Mouse (Mus musculus): ENCODE measurements around the gene Cd248. TPM values are rescaled to one million over a fixed set of nuclear protein-coding genes. Genes with fewer than 3 reads are reported as not detected.

Cd248 gene
- total RNA-seq, 1 experiment: 9.0 TPM

GRCm38 (mm10) chr19:5026111-5026510 is 41.8 kb upstream of the Cd248 start:
- in situ Hi-C loops (cut with MboI; ENCODE audit: low sequenced_read_pairs in 2 of 2, unreplicated experiment in 2 of 2): no loop called here
- DNase-seq (ENCODE audit: low read depth, low spot score): no peak
- Histone ChIP-seq H3K9ac (ENCODE audit: insufficient read depth, low read depth, low read length, poor library complexity, severe bottlenecking) (no peak overlapping the region; the same call in 1 of the 2 replicates), H3K4me1 (ENCODE audit: control insufficient read depth in 2 of 2, insufficient read depth in 2 of 2, low read length in 2 of 2, poor library complexity in 1 of 2) (peaks cover 3 to 5% of the 10 kb centered on the region in 2 experiments; a peak in 2 of 4 replicates), H3K9me3 (ENCODE audit: control insufficient read depth, insufficient read depth, low read depth, low read length) (no peaks in the 10 kb centered on the region), H3K4me3 (ENCODE audit: insufficient read depth in 1 of 2, low read depth in 1 of 2, low read length in 2 of 2, poor library complexity in 1 of 2, severe bottlenecking in 1 of 2) (no peak overlapping the region), H3K36me3 (ENCODE audit: control insufficient read depth, insufficient read depth, low read length, poor library complexity, severe bottlenecking) (peaks cover 46% of the 10 kb centered on the region), H3K27ac (ENCODE audit: insufficient read depth, low read depth, low read length, poor library complexity, severe bottlenecking) (no peak overlapping the region)
- TF ChIP-seq ZNF384 (IDR thresholded peaks at IDR 0.05; ENCODE audit: low read depth, low read length) (no peak), CHD2 (IDR thresholded peaks at IDR 0.05; ENCODE audit: low read depth, low read length) (no peak), HCFC1 (IDR thresholded peaks at IDR 0.05; ENCODE audit: borderline replicate concordance, insufficient read depth, low read length) (no peak), ZC3H11A (IDR thresholded peaks at IDR 0.05; ENCODE audit: borderline replicate concordance, low read depth, low read length) (no peak), MAFK (IDR thresholded peaks at IDR 0.05; ENCODE audit: insufficient read depth, low read depth, low read length) (no peak)

- H3K4me3 ChIP-seq (ENCODE audit: insufficient read depth in 1 of 2, low read depth in 1 of 2, low read length in 2 of 2, poor library complexity in 1 of 2, severe bottlenecking in 1 of 2): no peak overlapping the region
- H3K9ac ChIP-seq (ENCODE audit: insufficient read depth, low read depth, low read length, poor library complexity, severe bottlenecking): no peak overlapping the region
- no peaks in the 10 kb centered on the region for H3K9me3 ChIP-seq (ENCODE audit: control insufficient read depth, insufficient read depth, low read depth, low read length)
- no peak overlapping the region for H3K27ac ChIP-seq (ENCODE audit: insufficient read depth, low read depth, low read length, poor library complexity, severe bottlenecking)
- in situ Hi-C loops (cut with MboI; ENCODE audit: low sequenced_read_pairs in 2 of 2, unreplicated experiment in 2 of 2): no loop called here
- peaks cover 0 to 2% of the 10 kb centered on the region in 2 experiments; a peak in 1 of 4 replicates for H3K4me1 ChIP-seq (ENCODE audit: control insufficient read depth in 2 of 2, insufficient read depth in 2 of 2, low read length in 2 of 2, poor library complexity in 1 of 2)
- no peak for TF ChIP-seq MAFK (IDR thresholded peaks at IDR 0.05; ENCODE audit: insufficient read depth, low read depth, low read length)
- TF ChIP-seq ZNF384 (IDR thresholded peaks at IDR 0.05; ENCODE audit: low read depth, low read length): no peak
- no peak for TF ChIP-seq CHD2 (IDR thresholded peaks at IDR 0.05; ENCODE audit: low read depth, low read length)
- TF ChIP-seq ZC3H11A (IDR thresholded peaks at IDR 0.05; ENCODE audit: borderline replicate concordance, low read depth, low read length): no peak
- TF ChIP-seq HCFC1 (IDR thresholded peaks at IDR 0.05; ENCODE audit: borderline replicate concordance, insufficient read depth, low read length): no peak
- no peak for DNase-seq (ENCODE audit: low read depth, low spot score)
- H3K36me3 ChIP-seq (ENCODE audit: control insufficient read depth, insufficient read depth, low read length, poor library complexity, severe bottlenecking): peaks cover 37% of the 10 kb centered on the region
Observed at GRCm38 (mm10) chr19:5032686-5033085, 35.2 kb upstream of the Cd248 start.

GRCm38 (mm10) chr19:5036577-5036976 is 31.3 kb upstream of the Cd248 start:
- Histone ChIP-seq H3K27ac (ENCODE audit: insufficient read depth, low read depth, low read length, poor library complexity, severe bottlenecking) (no peak overlapping the region), H3K36me3 (ENCODE audit: control insufficient read depth, insufficient read depth, low read length, poor library complexity, severe bottlenecking) (peaks cover 4% of the 10 kb centered on the region; the same call in 1 of the 2 replicates), H3K4me1 (ENCODE audit: control insufficient read depth in 2 of 2, insufficient read depth in 2 of 2, low read length in 2 of 2, poor library complexity in 1 of 2) (peaks cover 4 to 6% of the 10 kb centered on the region in 2 experiments; a peak in 3 of 4 replicates), H3K9ac (ENCODE audit: insufficient read depth, low read depth, low read length, poor library complexity, severe bottlenecking) (no peak overlapping the region), H3K4me3 (ENCODE audit: insufficient read depth in 1 of 2, low read depth in 1 of 2, low read length in 2 of 2, poor library complexity in 1 of 2, severe bottlenecking in 1 of 2) (no peak overlapping the region), H3K9me3 (ENCODE audit: control insufficient read depth, insufficient read depth, low read depth, low read length) (no peaks in the 10 kb centered on the region)
- no peak for TF ChIP-seq ZNF384 (IDR thresholded peaks at IDR 0.05; ENCODE audit: low read depth, low read length)
- no peak for TF ChIP-seq ZC3H11A (IDR thresholded peaks at IDR 0.05; ENCODE audit: borderline replicate concordance, low read depth, low read length)
- no peak for TF ChIP-seq HCFC1 (IDR thresholded peaks at IDR 0.05; ENCODE audit: borderline replicate concordance, insufficient read depth, low read length)
- TF ChIP-seq MAFK (IDR thresholded peaks at IDR 0.05; ENCODE audit: insufficient read depth, low read depth, low read length): no peak
- no peak for TF ChIP-seq CHD2 (IDR thresholded peaks at IDR 0.05; ENCODE audit: low read depth, low read length)
- in situ Hi-C loops (cut with MboI; ENCODE audit: low sequenced_read_pairs in 2 of 2, unreplicated experiment in 2 of 2): no loop called here
- DNase-seq (ENCODE audit: low read depth, low spot score): no peak

- peak; percentile 70 for DNase-seq (ENCODE audit: low read depth, low spot score)
- Histone ChIP-seq H3K36me3 (ENCODE audit: control insufficient read depth, insufficient read depth, low read length, poor library complexity, severe bottlenecking) (no peaks in the 10 kb centered on the region), H3K9me3 (ENCODE audit: control insufficient read depth, insufficient read depth, low read depth, low read length) (no peaks in the 10 kb centered on the region), H3K9ac (ENCODE audit: insufficient read depth, low read depth, low read length, poor library complexity, severe bottlenecking) (peak overlapping the region; percentile 77), H3K27ac (ENCODE audit: insufficient read depth, low read depth, low read length, poor library complexity, severe bottlenecking) (no peak overlapping the region), H3K4me1 (ENCODE audit: control insufficient read depth in 2 of 2, insufficient read depth in 2 of 2, low read length in 2 of 2, poor library complexity in 1 of 2) (peaks cover 4 to 6% of the 10 kb centered on the region in 2 experiments; a peak in 3 of 4 replicates), H3K4me3 (ENCODE audit: insufficient read depth in 1 of 2, low read depth in 1 of 2, low read length in 2 of 2, poor library complexity in 1 of 2, severe bottlenecking in 1 of 2) (peak overlapping the region; percentile 70 to 77)
- in situ Hi-C loops (cut with MboI; ENCODE audit: low sequenced_read_pairs in 2 of 2, unreplicated experiment in 2 of 2): no loop called here
- TF ChIP-seq ZNF384 (IDR thresholded peaks at IDR 0.05; ENCODE audit: low read depth, low read length): no peak
- TF ChIP-seq MAFK (IDR thresholded peaks at IDR 0.05; ENCODE audit: insufficient read depth, low read depth, low read length): peak; percentile 74
Observed at GRCm38 (mm10) chr19:5037678-5038571, 30.0 kb upstream of the Cd248 start.

Data from ES-E14 (cell line).